Mouse (Mus musculus) embryonic facial prominence, embryonic 11.5 days (tissue): ENCODE results near the gene Ttc7b. TPM values are rescaled to one million over a fixed set of nuclear protein-coding genes. Genes with fewer than 3 reads are reported as not detected.

Experiments
- ATAC-seq: fragments of 200-750 bp; cut with Nextera tagmentation; replicated peaks from 2 replicates; pipeline ENCODE4 v1.8.0; 2017; ENCODE audit warnings: low read depth; ENCODE audit not compliant: insufficient number of reproducible peaks, low FRiP score, low TSS enrichment
- DNase-seq: peaks from one replicate; pipeline ENCODE4 v3.0.0-alpha.2; 2015; ENCODE audit warnings: low spot score
- H3K27ac ChIP-seq: fragments of 300-500 bp; sonication (generic); replicated peaks from 2 replicates; pipeline ENCODE4 v1.5.1; 2014; ENCODE audit warnings: mild to moderate bottlenecking, low read depth, low read length, control low read depth
- H3K27me3 ChIP-seq: fragments of 300-500 bp; sonication (generic); 2 replicates; pipeline ENCODE4 v1.6.1; 2014; ENCODE audit warnings: mild to moderate bottlenecking, low read length, moderate library complexity, mixed read lengths; ENCODE audit not compliant: control insufficient read depth, insufficient read depth
- H3K36me3 ChIP-seq: fragments of 300-500 bp; sonication (generic); replicated peaks from 2 replicates; pipeline ENCODE4 v1.6.1; 2014; ENCODE audit warnings: low read depth, mild to moderate bottlenecking, low read length, moderate library complexity, mixed read lengths; ENCODE audit not compliant: control insufficient read depth, insufficient read depth
- H3K4me1 ChIP-seq: fragments of 300-500 bp; sonication (generic); 2 replicates; pipeline ENCODE4 v1.6.1; 2014; ENCODE audit warnings: low read length, mixed read lengths; ENCODE audit not compliant: control insufficient read depth, insufficient read depth
- H3K4me2 ChIP-seq: fragments of 300-500 bp; sonication (generic); 2 replicates; pipeline ENCODE4 v1.6.1; 2014; ENCODE audit warnings: low read depth, mild to moderate bottlenecking, control low read depth, low read length, moderate library complexity
- H3K4me3 ChIP-seq: fragments of 300-500 bp; sonication (generic); 2 replicates; pipeline ENCODE4 v1.5.1; 2014; ENCODE audit warnings: low read depth, low read length, control low read depth
- H3K9ac ChIP-seq: fragments of 300-500 bp; sonication (generic); replicated peaks from 2 replicates; pipeline ENCODE4 v1.6.1; 2014; ENCODE audit warnings: mild to moderate bottlenecking, control low read depth, low read length
- H3K9me3 ChIP-seq: fragments of 300-500 bp; sonication (generic); replicated peaks from 2 replicates; pipeline ENCODE4 v1.6.1; 2016; ENCODE audit warnings: mild to moderate bottlenecking, low read length, inconsistent platforms, mixed read lengths; ENCODE audit not compliant: control insufficient read depth
- WGBS: fragments of 180-500 bp; shearing (Covaris S2); extraction: QIAGEN DNeasy Blood & Tissue Kit; methylation state at CpG from one replicate; pipeline ENCODE4 v1.1.7; 2014; 5-methylcytosine and 5-hydroxymethylcytosine counted together
- polyA plus RNA-seq: library from polyadenylated mRNA; unstranded; fragments of >200 nt; fragmentation: Nextera tagmentation; extraction: Ambion mirVana; gene quantifications from 2 replicates; pipeline ENCODE4 v1.2.1, GENCODE M21; 2014

Gene Ttc7b
- polyA plus RNA-seq, 1 experiment from 2014 or later: 10.0 TPM

GRCm38 (mm10) chr12:100509615-100510282 lies 10.9 kb downstream of the Ttc7b start:
- H3K36me3 ChIP-seq: no peaks in the 10 kb centered on the region; the same call in 1 of the 2 replicates
- H3K9me3 ChIP-seq: no peaks in the 10 kb centered on the region
- H3K4me1 ChIP-seq: no peaks in the 10 kb centered on the region
- no peaks in the 10 kb centered on the region for H3K27me3 ChIP-seq
- H3K9ac ChIP-seq: no peak overlapping the region
- ATAC-seq: no peak
- WGBS: 85% methylated on average over 9 of the region's 9 CpGs
- no peak overlapping the region for H3K4me3 ChIP-seq
- no peak overlapping the region for H3K4me2 ChIP-seq
- no peak overlapping the region for H3K27ac ChIP-seq
- no peak for DNase-seq

- H3K9ac ChIP-seq: no peak overlapping the region
- no peaks in the 10 kb centered on the region for H3K27me3 ChIP-seq
- H3K4me1 ChIP-seq: no peaks in the 10 kb centered on the region
- H3K4me3 ChIP-seq: no peak overlapping the region
- H3K36me3 ChIP-seq: no peaks in the 10 kb centered on the region; the same call in 1 of the 2 replicates
- no peak overlapping the region for H3K4me2 ChIP-seq
- WGBS: 85% methylated on average over 5 of the region's 5 CpGs
- no peaks in the 10 kb centered on the region for H3K9me3 ChIP-seq
- H3K27ac ChIP-seq: no peak overlapping the region
- ATAC-seq (no peak), DNase-seq (no peak)
Observed at GRCm38 (mm10) chr12:100508668-100509067, 12.0 kb downstream of the Ttc7b start.

GRCm38 (mm10) chr12:100505484-100505883 lies 15.1 kb downstream of the Ttc7b start:
- 94% methylated on average over 1 of the region's 1 CpGs for WGBS
- DNase-seq (no peak), ATAC-seq (no peak)
- Histone ChIP-seq H3K9ac (no peak overlapping the region), H3K4me1 (no peaks in the 10 kb centered on the region), H3K27me3 (no peaks in the 10 kb centered on the region), H3K4me2 (no peak overlapping the region), H3K27ac (no peak overlapping the region), H3K36me3 (no peaks in the 10 kb centered on the region), H3K9me3 (no peaks in the 10 kb centered on the region), H3K4me3 (no peak overlapping the region)

- Histone ChIP-seq H3K4me2 (no peak overlapping the region), H3K36me3 (no peaks in the 10 kb centered on the region; the same call in 1 of the 2 replicates), H3K27me3 (no peaks in the 10 kb centered on the region), H3K9ac (no peak overlapping the region), H3K9me3 (no peaks in the 10 kb centered on the region), H3K4me1 (no peaks in the 10 kb centered on the region), H3K27ac (no peak overlapping the region), H3K4me3 (no peak overlapping the region)
- 95% methylated on average over 2 of the region's 2 CpGs for WGBS
- no peak for DNase-seq
- no peak for ATAC-seq
Observed at GRCm38 (mm10) chr12:100504585-100504984, 16.0 kb downstream of the Ttc7b start.

- Histone ChIP-seq H3K4me1 (no peaks in the 10 kb centered on the region), H3K36me3 (no peaks in the 10 kb centered on the region; the same call in 1 of the 2 replicates), H3K4me3 (no peak overlapping the region), H3K9me3 (no peaks in the 10 kb centered on the region), H3K27me3 (no peaks in the 10 kb centered on the region), H3K4me2 (no peak overlapping the region), H3K9ac (no peak overlapping the region), H3K27ac (no peak overlapping the region)
- no peak for ATAC-seq
- WGBS: 84% methylated on average over 4 of the region's 4 CpGs
- no peak for DNase-seq
Observed at GRCm38 (mm10) chr12:100503659-100504058, 17.0 kb downstream of the Ttc7b start.

GRCm38 (mm10) chr12:100502544-100502943 lies 18.1 kb downstream of the Ttc7b start:
- Histone ChIP-seq H3K9me3 (no peaks in the 10 kb centered on the region), H3K4me1 (no peaks in the 10 kb centered on the region), H3K4me3 (no peak overlapping the region), H3K27ac (no peak overlapping the region), H3K36me3 (no peaks in the 10 kb centered on the region; the same call in 1 of the 2 replicates), H3K4me2 (no peak overlapping the region), H3K27me3 (no peaks in the 10 kb centered on the region), H3K9ac (no peak overlapping the region)
- ATAC-seq (no peak), DNase-seq (no peak)
- 79% methylated on average over 3 of the region's 3 CpGs for WGBS

GRCm38 (mm10) chr12:100501261-100501660 lies 19.4 kb downstream of the Ttc7b start:
- Histone ChIP-seq H3K9ac (no peak overlapping the region), H3K4me2 (no peak overlapping the region), H3K36me3 (no peaks in the 10 kb centered on the region; the same call in none of the 2 replicates), H3K4me1 (no peaks in the 10 kb centered on the region), H3K9me3 (no peaks in the 10 kb centered on the region), H3K4me3 (no peak overlapping the region), H3K27ac (no peak overlapping the region), H3K27me3 (no peaks in the 10 kb centered on the region)
- 87% methylated on average over 4 of the region's 4 CpGs for WGBS
- ATAC-seq: no peak
- no peak for DNase-seq

GRCm38 (mm10) chr12:100499469-100499868 lies 21.2 kb downstream of the Ttc7b start:
- Histone ChIP-seq H3K4me1 (no peaks in the 10 kb centered on the region), H3K4me2 (no peak overlapping the region), H3K36me3 (no peaks in the 10 kb centered on the region; the same call in none of the 2 replicates), H3K9me3 (no peaks in the 10 kb centered on the region), H3K27ac (no peak overlapping the region), H3K9ac (no peak overlapping the region), H3K27me3 (no peaks in the 10 kb centered on the region), H3K4me3 (no peak overlapping the region)
- DNase-seq (no peak), ATAC-seq (no peak)
- WGBS: 89% methylated on average over 13 of the region's 13 CpGs
